Mouse (Mus musculus) CD4-positive, CD25-positive, alpha-beta regulatory T cell, adult 4 months (primary cell): ENCODE data around the gene Mypn. TPM values are rescaled to one million over a fixed set of nuclear protein-coding genes. Genes with fewer than 3 reads are reported as not detected.

Experiments used
- ATAC-seq: one replicate; pipeline ENCODE4 v1.8.0; 2017
- polyA plus RNA-seq, 2 experiments: library from polyadenylated mRNA; unstranded; fragments of 100-300 nt; shearing (Covaris generic); gene quantifications; one replicate each; pipeline ENCODE4 v1.2.1; 2017

Gene Mypn
- polyA plus RNA-seq, 2 experiments from 2014 or later = not detected

DNA sequence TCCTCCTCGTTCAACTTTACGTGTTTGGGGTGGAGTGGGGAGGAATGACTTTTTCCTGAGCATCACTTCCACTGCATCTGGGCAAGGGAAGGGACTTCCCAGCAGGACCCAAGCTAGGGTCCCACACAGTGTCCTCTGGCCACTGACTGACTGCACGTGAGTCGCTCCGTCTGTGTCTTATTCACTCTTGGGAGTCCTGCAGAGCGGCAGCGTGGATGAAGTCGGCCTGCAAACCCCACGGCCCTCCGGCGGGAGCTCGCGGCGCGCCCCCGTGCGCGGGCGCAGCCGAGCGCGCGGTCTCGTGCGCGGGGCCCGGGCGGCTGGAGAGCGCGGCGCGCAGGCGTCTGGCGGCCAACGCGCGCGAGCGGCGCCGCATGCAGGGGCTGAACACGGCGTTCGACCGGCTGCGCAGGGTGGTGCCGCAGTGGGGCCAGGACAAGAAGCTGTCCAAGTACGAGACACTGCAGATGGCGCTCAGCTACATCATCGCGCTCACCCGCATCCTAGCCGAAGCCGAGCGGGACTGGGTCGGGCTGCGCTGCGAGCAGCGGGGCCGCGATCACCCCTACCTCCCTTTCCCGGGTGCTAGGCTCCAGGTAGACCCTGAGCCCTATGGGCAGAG lies 103.7 kb downstream of the Mypn start:
- ATAC-seq = no peak

GRCm38 (mm10) chr10:63099521-63099920 lies 104.2 kb downstream of the Mypn start, which contains the start of gene Atoh7:
Gene Atoh7, plus strand, starts transcription at chr10:63099651.
- ATAC-seq = no peak

- ATAC-seq = no peak
Measured at GRCm38 (mm10) chr10:63098191-63098590, 105.6 kb downstream of the Mypn start.

GRCm38 (mm10) chr10:63096757-63097156 lies 107.0 kb downstream of the Mypn start:
- no peak for ATAC-seq

- no peak for ATAC-seq
Measured at GRCm38 (mm10) chr10:63092616-63093550, 110.9 kb downstream of the Mypn start.

DNA sequence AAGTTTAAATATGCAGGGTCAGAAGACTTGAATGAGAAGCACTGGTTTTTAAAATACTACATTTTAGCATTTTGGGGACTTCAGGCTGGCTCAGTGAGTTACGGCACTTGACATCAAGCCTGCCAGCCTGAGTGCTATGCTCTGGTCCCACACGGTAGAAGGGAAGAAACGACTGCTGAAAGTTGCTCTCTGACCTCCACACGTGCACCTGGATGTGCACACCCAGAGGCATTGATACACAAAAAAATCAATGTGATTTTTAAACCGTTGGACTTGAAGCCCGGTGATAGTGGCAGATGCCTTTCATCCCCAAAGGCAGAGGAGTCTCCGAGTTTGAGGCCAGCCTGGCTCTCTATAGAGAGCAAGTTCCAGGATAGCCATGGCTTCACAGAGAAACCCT lies 111.8 kb downstream of the Mypn start:
- ATAC-seq = no peak

GRCm38 (mm10) chr10:63089758-63090571 lies 113.8 kb downstream of the Mypn start:
- ATAC-seq = no peak

DNA sequence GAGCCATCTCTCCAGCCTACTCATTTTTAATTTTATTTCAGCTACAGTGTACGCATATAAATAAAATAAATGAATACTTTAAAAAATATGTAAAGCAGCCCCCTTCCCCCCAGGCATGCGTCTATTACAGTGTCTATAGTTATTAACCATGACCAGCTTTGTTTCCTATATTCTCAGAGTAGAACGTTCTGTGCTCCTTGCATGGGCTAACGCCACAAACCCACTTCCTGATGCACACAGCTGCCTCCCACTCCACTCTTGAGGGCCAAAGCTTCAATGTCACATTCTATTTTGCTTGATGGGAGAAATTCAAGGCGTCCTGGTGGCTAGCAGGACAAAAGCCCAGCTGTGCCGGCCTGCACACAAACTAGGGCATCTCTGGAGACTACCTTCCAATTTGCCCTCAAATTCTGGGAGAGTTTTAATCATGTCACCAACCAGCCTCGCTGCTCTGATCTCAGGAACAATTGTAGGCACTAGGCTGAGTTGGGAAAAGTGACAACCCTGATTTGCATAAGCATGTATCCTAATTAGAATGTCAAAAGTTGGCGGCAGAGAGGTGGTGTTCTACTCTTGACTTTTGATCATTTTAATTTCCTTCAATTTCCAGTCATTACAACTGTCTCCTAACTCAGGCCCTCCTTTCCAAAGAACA lies 114.5 kb downstream of the Mypn start:
- no peak for ATAC-seq

GRCm38 (mm10) chr10:63086304-63086703 lies 117.4 kb downstream of the Mypn start:
- ATAC-seq = no peak

- peak; percentile 85 for ATAC-seq
Measured at GRCm38 (mm10) chr10:63065988-63066387, 137.8 kb downstream of the Mypn start.

Other genes starting within 250 kb of the Mypn start
- gene Rufy2, start 223.7 kb downstream of the Mypn start, polyA plus RNA-seq = 10 to 100 TPM; 41.0 to 52.8 TPM
- 100 to 1,000 TPM; 101 to 116 TPM for gene Hnrnph3, start 179.7 kb downstream of the Mypn start, polyA plus RNA-seq
- gene Pbld2, start 179.6 kb downstream of the Mypn start, polyA plus RNA-seq = under 1 TPM; 0.46 to 0.95 TPM
- gene Pbld1, start 143.8 kb downstream of the Mypn start, polyA plus RNA-seq = under 1 TPM in 1 of 2 experiments, not detected in 1; 0.13 TPM
- not detected for gene Atoh7, start 104.3 kb downstream of the Mypn start, polyA plus RNA-seq
- gene Herc4, start 39.9 kb upstream of the Mypn start, polyA plus RNA-seq = 100 to 1,000 TPM in 1 of 2 experiments, 10 to 100 TPM in 1; 70.4 to 105 TPM
- 1 to 10 TPM; 6.3 to 9.3 TPM for gene Sirt1, start 177.8 kb upstream of the Mypn start, polyA plus RNA-seq
- 1 to 10 TPM; 6.0 to 8.6 TPM for gene Dnajc12, start 178.5 kb upstream of the Mypn start, polyA plus RNA-seq
- not detected for gene Gm7075, start 217.8 kb upstream of the Mypn start, polyA plus RNA-seq
- under 1 TPM in 1 of 2 experiments, not detected in 1; 0.19 TPM for gene Ctnna3, start 226.1 kb upstream of the Mypn start, polyA plus RNA-seq